Mouse (Mus musculus) lung, adult 2 months (tissue): ENCODE results near the gene Sstr3.

Experiments used
- CTCF ChIP-seq: fragments of 200-500 bp; IDR thresholded peaks from 2 replicates; pipeline ENCODE4 v1.5.1; 2011; ENCODE audit warnings: mild to moderate bottlenecking, low read length, control low read depth; ENCODE audit not compliant: insufficient read depth
- POLR2A ChIP-seq: fragments of 200-500 bp; IDR thresholded peaks from 2 replicates; pipeline ENCODE4 v1.6.1; 2011; ENCODE audit warnings: low read depth, mild to moderate bottlenecking, control low read depth, low read length, borderline replicate concordance; ENCODE audit errors: extremely low read depth

DNA sequence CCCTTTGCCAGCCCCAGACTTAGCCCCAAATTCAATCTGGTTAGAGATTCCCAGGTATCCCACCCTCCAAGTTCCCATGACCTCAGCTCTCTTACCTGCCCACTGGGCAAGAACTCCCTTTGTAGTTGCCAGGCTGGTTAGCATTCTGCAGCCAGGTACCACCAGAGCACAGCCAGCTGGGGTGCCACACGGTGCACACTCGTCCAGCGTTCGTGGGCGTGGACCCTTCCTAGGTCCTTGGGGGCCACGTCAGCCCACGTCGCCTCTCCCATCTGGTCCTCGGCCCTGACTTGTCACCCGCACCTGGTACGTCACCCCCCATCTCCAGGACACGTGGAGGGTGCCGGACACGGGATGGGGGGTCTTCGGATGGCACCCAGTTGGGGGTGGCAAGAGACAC lies 444 bp downstream of the Sstr3 start:
- TF ChIP-seq CTCF (no peak), POLR2A (no peak)
